Mouse (Mus musculus) ES-E14 (cell line): ENCODE data around the gene Lrmda. TPM values are rescaled to one million over a fixed set of nuclear protein-coding genes. Genes with fewer than 3 reads are reported as not detected.

Experiments
- DNase-seq: peaks from one replicate; pipeline ENCODE4 v3.0.0-alpha.2; 2013; ENCODE audit warnings: low read depth, low spot score
- H3K27ac ChIP-seq: 2 replicates; pipeline ENCODE4 v1.5.1; 2012; ENCODE audit warnings: low read depth, mild to moderate bottlenecking, low read length, moderate library complexity, mixed read lengths; ENCODE audit not compliant: poor library complexity, insufficient read depth, severe bottlenecking
- H3K36me3 ChIP-seq: 2 replicates; pipeline ENCODE4 v1.6.1; 2012; ENCODE audit warnings: mild to moderate bottlenecking, low read length, moderate library complexity, mixed read lengths; ENCODE audit not compliant: control insufficient read depth, poor library complexity, insufficient read depth, severe bottlenecking
- H3K4me1 ChIP-seq, 2 experiments: fragments of 150-350 bp in 1 of 2; sonication (generic) in 1 of 2; 2 replicates each; pipeline ENCODE4 v1.6.1; 2012; ENCODE audit warnings: low read length in 2 of 2, mild to moderate bottlenecking in 1 of 2, mixed read lengths in 1 of 2; ENCODE audit not compliant: control insufficient read depth in 2 of 2, insufficient read depth in 2 of 2, poor library complexity in 1 of 2
- H3K4me3 ChIP-seq, 2 experiments: fragments of 150-350 bp in 1 of 2; sonication (generic) in 1 of 2; 2 replicates each; pipeline ENCODE4 v1.5.1; 2012; ENCODE audit warnings: low read length in 2 of 2, low read depth in 1 of 2, mild to moderate bottlenecking in 1 of 2, mixed read lengths in 1 of 2; ENCODE audit not compliant: insufficient read depth in 1 of 2, poor library complexity in 1 of 2, severe bottlenecking in 1 of 2
- H3K9ac ChIP-seq: 2 replicates; pipeline ENCODE4 v1.6.1; 2012; ENCODE audit warnings: low read depth, mild to moderate bottlenecking, low read length, mixed read lengths; ENCODE audit not compliant: poor library complexity, insufficient read depth, severe bottlenecking
- H3K9me3 ChIP-seq: fragments of 150-350 bp; sonication (generic); 2 replicates; pipeline ENCODE4 v1.6.1; 2012; ENCODE audit warnings: low read depth, mild to moderate bottlenecking, low read length; ENCODE audit not compliant: control insufficient read depth, insufficient read depth
- CHD2 ChIP-seq: IDR thresholded peaks from 2 replicates; pipeline ENCODE4 v1.6.1; 2014; ENCODE audit warnings: mild to moderate bottlenecking, low read depth, low read length, inconsistent platforms
- HCFC1 ChIP-seq: IDR thresholded peaks from 2 replicates; pipeline ENCODE4 v1.6.1; 2012; ENCODE audit warnings: low read length, inconsistent platforms, borderline replicate concordance; ENCODE audit not compliant: insufficient read depth
- MAFK ChIP-seq: IDR thresholded peaks from 2 replicates; pipeline ENCODE4 v1.6.1; 2014; ENCODE audit warnings: mild to moderate bottlenecking, low read depth, low read length, inconsistent platforms; ENCODE audit not compliant: insufficient read depth
- ZC3H11A ChIP-seq: IDR thresholded peaks from 2 replicates; pipeline ENCODE4 v1.6.1; 2012; ENCODE audit warnings: low read depth, mild to moderate bottlenecking, inconsistent platforms, low read length, borderline replicate concordance
- ZNF384 ChIP-seq: IDR thresholded peaks from 2 replicates; pipeline ENCODE4 v1.6.1; 2012; ENCODE audit warnings: low read depth, low read length, inconsistent platforms
- in situ Hi-C, 2 experiments: fragments of 600-800 bp; cut with MboI; formaldehyde crosslinking; loops; one replicate each; pipeline ENCODE4 v1.15.1; 2025; ENCODE audit warnings: low sequenced_read_pairs in 2 of 2, inconsistent platforms in 1 of 2; ENCODE audit not compliant: unreplicated experiment in 2 of 2
- total RNA-seq: library from RNA; depleted of rRNA; stranded (reverse); fragments of 300-350 nt; gene quantifications from 2 replicates; pipeline ENCODE4 v1.2.3, GENCODE M21; 2012

Lrmda gene
- total RNA-seq, 1 experiment = 0.22 TPM

GRCm38 (mm10) chr14:22546676-22546984 lies 527.1 kb downstream of the Lrmda start:
- in situ Hi-C loops = no loop called here
- Histone ChIP-seq H3K9ac (no peak overlapping the region), H3K9me3 (no peaks in the 10 kb centered on the region), H3K36me3 (no peaks in the 10 kb centered on the region), H3K4me1 (no peaks in the 10 kb centered on the region), H3K4me3 (no peak overlapping the region), H3K27ac (no peak overlapping the region)
- no peak for DNase-seq
- TF ChIP-seq HCFC1 = no peak
- TF ChIP-seq CHD2 = no peak
- no peak for TF ChIP-seq MAFK
- TF ChIP-seq ZC3H11A = no peak
- TF ChIP-seq ZNF384 = no peak

- no peak overlapping the region for H3K4me3 ChIP-seq
- H3K27ac ChIP-seq = no peak overlapping the region
- no peaks in the 10 kb centered on the region for H3K36me3 ChIP-seq
- no peaks in the 10 kb centered on the region for H3K9me3 ChIP-seq
- TF ChIP-seq ZC3H11A (no peak), HCFC1 (no peak), CHD2 (no peak), ZNF384 (no peak)
- H3K9ac ChIP-seq = no peak overlapping the region
- H3K4me1 ChIP-seq = no peaks in the 10 kb centered on the region
- DNase-seq = no peak
- in situ Hi-C loops = no loop called here
Observed at GRCm38 (mm10) chr14:22548286-22548685, 528.8 kb downstream of the Lrmda start.

- TF ChIP-seq MAFK (no peak), HCFC1 (no peak)
- no peaks in the 10 kb centered on the region for H3K4me1 ChIP-seq
Observed at GRCm38 (mm10) chr14:22549166-22549565, 529.7 kb downstream of the Lrmda start.

GRCm38 (mm10) chr14:22552358-22552757 lies 532.8 kb downstream of the Lrmda start:
- Histone ChIP-seq H3K9ac (no peak overlapping the region), H3K4me1 (no peaks in the 10 kb centered on the region), H3K9me3 (no peaks in the 10 kb centered on the region), H3K27ac (no peak overlapping the region), H3K36me3 (no peaks in the 10 kb centered on the region), H3K4me3 (no peak overlapping the region)
- no peak for DNase-seq
- in situ Hi-C loops = no loop called here
- TF ChIP-seq HCFC1 (no peak), CHD2 (no peak), ZNF384 (no peak), ZC3H11A (no peak), MAFK (no peak)

More at GRCm38 (mm10) chr14:22549166-22549565, 529.7 kb downstream of the Lrmda start:
- no peak overlapping the region for H3K9ac ChIP-seq
- in situ Hi-C loops = no loop called here
- H3K27ac ChIP-seq = no peak overlapping the region
- H3K4me3 ChIP-seq = no peak overlapping the region
- H3K9me3 ChIP-seq = no peaks in the 10 kb centered on the region
- DNase-seq = no peak
- no peaks in the 10 kb centered on the region for H3K36me3 ChIP-seq

GRCm38 (mm10) chr14:22552841-22553240 lies 533.3 kb downstream of the Lrmda start:
- in situ Hi-C loops = no loop called here
- no peak for TF ChIP-seq MAFK
- no peak for TF ChIP-seq HCFC1
- no peak for TF ChIP-seq CHD2
- TF ChIP-seq ZC3H11A = no peak
- TF ChIP-seq ZNF384 = no peak

More at GRCm38 (mm10) chr14:22552841-22553240, 533.3 kb downstream of the Lrmda start:
- Histone ChIP-seq H3K4me3 (no peak overlapping the region), H3K36me3 (no peaks in the 10 kb centered on the region), H3K4me1 (no peaks in the 10 kb centered on the region), H3K27ac (no peak overlapping the region), H3K9me3 (no peaks in the 10 kb centered on the region), H3K9ac (no peak overlapping the region)
- no peak for DNase-seq
